Mouse (Mus musculus) liver, postnatal 0 days (tissue): Measurements from ENCODE around the gene Furin.
A peak's percentile ranks its signal among the peaks of the same experiment; 100 is the strongest.

Experiments
- CTCF ChIP-seq: sonication (generic); IDR thresholded peaks from 2 replicates; pipeline ENCODE4 v1.5.1; 2016; ENCODE audit warnings: antibody characterized with exemption, low read depth
- EP300 ChIP-seq: IDR thresholded peaks from 2 replicates; pipeline ENCODE4 v1.6.1; 2016; ENCODE audit warnings: antibody characterized with exemption, low read depth, mild to moderate bottlenecking

GRCm38 (mm10) chr7:80342858-80343257, 62.4 kb downstream of the Furin start, which contains the start of gene Hddc3:
- TF ChIP-seq EP300 (no peak), CTCF (peak; percentile 87)
